Mouse (Mus musculus) embryonic facial prominence, embryonic 15.5 days (tissue): ENCODE data around the gene Timm44. TPM values are rescaled to one million over a fixed set of nuclear protein-coding genes. Genes with fewer than 3 reads are reported as not detected.
A peak's percentile ranks its signal among the peaks of the same experiment; 100 is the strongest.

Source experiments
- ATAC-seq: fragments of 200-750 bp; cut with Nextera tagmentation; 2 replicates; pipeline ENCODE4 v1.8.0; 2017; ENCODE audit warnings: low read depth, moderate TSS enrichment; ENCODE audit not compliant: insufficient number of reproducible peaks, low FRiP score, low TSS enrichment
- H3K27ac ChIP-seq: fragments of 300-500 bp; sonication (generic); replicated peaks from 2 replicates; pipeline ENCODE4 v1.5.1; 2015; ENCODE audit warnings: mild to moderate bottlenecking, inconsistent platforms
- H3K27me3 ChIP-seq: fragments of 300-500 bp; sonication (generic); 2 replicates; pipeline ENCODE4 v1.6.1; 2015; ENCODE audit warnings: inconsistent platforms
- H3K36me3 ChIP-seq: fragments of 300-500 bp; sonication (generic); 2 replicates; pipeline ENCODE4 v1.6.1; 2015; ENCODE audit warnings: mild to moderate bottlenecking, inconsistent platforms
- H3K4me1 ChIP-seq: fragments of 300-500 bp; sonication (generic); 2 replicates; pipeline ENCODE4 v1.6.1; 2015; ENCODE audit warnings: inconsistent platforms
- H3K4me2 ChIP-seq: fragments of 300-500 bp; sonication (generic); replicated peaks from 2 replicates; pipeline ENCODE4 v1.6.1; 2015; ENCODE audit warnings: mild to moderate bottlenecking, inconsistent platforms
- H3K4me3 ChIP-seq: fragments of 300-500 bp; sonication (generic); replicated peaks from 2 replicates; pipeline ENCODE4 v1.5.1; 2015; ENCODE audit warnings: mild to moderate bottlenecking, inconsistent platforms
- H3K9ac ChIP-seq: fragments of 300-500 bp; sonication (generic); 2 replicates; pipeline ENCODE4 v1.6.1; 2015; ENCODE audit warnings: inconsistent platforms
- H3K9me3 ChIP-seq: fragments of 300-500 bp; sonication (generic); replicated peaks from 2 replicates; pipeline ENCODE4 v1.6.1; 2016; ENCODE audit warnings: inconsistent platforms
- WGBS: fragments of 180-500 bp; shearing (Covaris S2); methylation state at CpG from one replicate; pipeline ENCODE4 v1.1.7; 2015; 5-methylcytosine and 5-hydroxymethylcytosine counted together
- polyA plus RNA-seq: library from polyadenylated mRNA; unstranded; fragments of >200 nt; fragmentation: Nextera tagmentation; extraction: Ambion mirVana; gene quantifications from 2 replicates; pipeline ENCODE4 v1.2.1, GENCODE M21; 2015

Gene Timm44
- polyA plus RNA-seq, 1 experiment from 2014 or later, result 62.4 TPM

- Histone ChIP-seq H3K4me1 (peaks cover 36% of the 10 kb centered on the region), H3K27me3 (peaks cover 44% of the 10 kb centered on the region), H3K36me3 (0 out of 2 replicates have a peak, but pooled peaks cover 4% of the 10 kb centered on the region), H3K9ac (peak overlapping the region; percentile 19; the same call in 1 of the 2 replicates), H3K27ac (no peak overlapping the region), H3K9me3 (no peaks in the 10 kb centered on the region), H3K4me3 (peak overlapping the region; percentile 44), H3K4me2 (peak overlapping the region; percentile 92)
- 4% methylated on average over 18 of the region's 18 CpGs for whole genome bisulfite sequencing
- ATAC-seq, result peak; percentile 52
Observed at GRCm38 (mm10) chr8:4213210-4214005, 62.3 kb downstream of the Timm44 start.

- peak overlapping the region; percentile 44 for H3K4me3 ChIP-seq
- H3K9ac ChIP-seq, result peak overlapping the region; percentile 19; the same call in 1 of the 2 replicates
- no peak overlapping the region for H3K27ac ChIP-seq
- WGBS, result 2% methylated on average over 25 of the region's 25 CpGs
- ATAC-seq, result no peak
- H3K36me3 ChIP-seq, result 0 out of 2 replicates have a peak, but pooled peaks cover 4% of the 10 kb centered on the region
- H3K4me1 ChIP-seq, result peaks cover 36% of the 10 kb centered on the region
- peaks cover 38% of the 10 kb centered on the region for H3K27me3 ChIP-seq
- peak overlapping the region; percentile 92 for H3K4me2 ChIP-seq
- H3K9me3 ChIP-seq, result no peaks in the 10 kb centered on the region
Observed at GRCm38 (mm10) chr8:4212809-4213209, 62.9 kb downstream of the Timm44 start.

- Histone ChIP-seq H3K9me3 (no peaks in the 10 kb centered on the region), H3K27me3 (peaks cover 26% of the 10 kb centered on the region), H3K27ac (no peak overlapping the region), H3K36me3 (0 out of 2 replicates have a peak, but pooled peaks cover 4% of the 10 kb centered on the region), H3K4me2 (no peak overlapping the region), H3K9ac (no peak overlapping the region), H3K4me1 (peaks cover 31% of the 10 kb centered on the region), H3K4me3 (no peak overlapping the region)
- ATAC-seq, result no peak
- WGBS, result 76% methylated on average over 6 of the region's 6 CpGs
Observed at GRCm38 (mm10) chr8:4211097-4211496, 64.6 kb downstream of the Timm44 start.

Other genes starting within 250 kb of the Timm44 start
- gene Cd209f, start 170.1 kb downstream of the Timm44 start, polyA plus RNA-seq, result not detected in 2 replicates
- gene Cd209g, start 141.8 kb downstream of the Timm44 start, polyA plus RNA-seq, result not detected in 2 replicates
- 26.9 and 31.7 TPM in 2 replicates for gene Evi5l, start 109.3 kb downstream of the Timm44 start, polyA plus RNA-seq
- 1.9 and 2.5 TPM in 2 replicates for gene Prr36, start 58.5 kb downstream of the Timm44 start, polyA plus RNA-seq
- 3.2 and 3.5 TPM in 2 replicates for gene Lrrc8e, start 49.1 kb downstream of the Timm44 start, polyA plus RNA-seq
- 31.8 and 34.2 TPM in 2 replicates for gene Map2k7, start 37.2 kb downstream of the Timm44 start, polyA plus RNA-seq
- gene Gm49320, start 37.0 kb downstream of the Timm44 start, polyA plus RNA-seq, result 1.1 and 1.4 TPM in 2 replicates
- 3.6 and 4.2 TPM in 2 replicates for gene Tgfbr3l, start 27.7 kb downstream of the Timm44 start, polyA plus RNA-seq
- gene Snapc2, start 22.8 kb downstream of the Timm44 start, polyA plus RNA-seq, result 58.6 and 59.9 TPM in 2 replicates
- 72.7 and 80.3 TPM in 2 replicates for gene Ctxn1, start 16.6 kb downstream of the Timm44 start, polyA plus RNA-seq
- gene Ccl25, start 49.3 kb upstream of the Timm44 start, polyA plus RNA-seq, result 14.8 and 16.8 TPM in 2 replicates
- 209 and 213 TPM in 2 replicates for gene Elavl1, start 49.5 kb upstream of the Timm44 start, polyA plus RNA-seq
- 20.9 and 22.3 TPM in 2 replicates for gene Cers4, start 217.1 kb upstream of the Timm44 start, polyA plus RNA-seq